Mouse (Mus musculus) G1E (cell line): ENCODE results near the gene Cdhr3. TPM values are rescaled to one million over a fixed set of nuclear protein-coding genes. Genes with fewer than 3 reads are reported as not detected.

Source experiments
- ATAC-seq: 2 replicates; pipeline ENCODE4 v1.8.0; 2016; ENCODE audit warnings: mild to moderate bottlenecking; ENCODE audit not compliant: insufficient number of reproducible peaks, poor library complexity, low FRiP score, severe bottlenecking; ENCODE audit errors: extremely low read depth
- DNase-seq: peaks from one replicate; pipeline ENCODE4 v3.0.0; 2012; ENCODE audit warnings: low spot score
- H3K27me3 ChIP-seq: 2 replicates; pipeline ENCODE4 v1.6.1; 2012; ENCODE audit warnings: mild to moderate bottlenecking, low read length, inconsistent platforms; ENCODE audit not compliant: insufficient read depth
- H3K36me3 ChIP-seq: replicated peaks from 2 replicates; pipeline ENCODE3; 2012; ENCODE audit warnings: mild to moderate bottlenecking, inconsistent platforms
- H3K4me1 ChIP-seq: 2 replicates; pipeline ENCODE4 v1.6.1; 2012; ENCODE audit warnings: low read depth, low read length, inconsistent platforms, mixed read lengths; ENCODE audit not compliant: insufficient read depth
- H3K4me3 ChIP-seq: 2 replicates; pipeline ENCODE4 v1.5.1; 2012; ENCODE audit warnings: low read depth, mild to moderate bottlenecking, inconsistent platforms, low read length, moderate library complexity, mixed read lengths
- H3K9me3 ChIP-seq: replicated peaks from 2 replicates; pipeline ENCODE4 v1.6.1; 2012; ENCODE audit warnings: inconsistent platforms
- CTCF ChIP-seq: IDR thresholded peaks from 2 replicates; pipeline ENCODE4 v1.5.1; 2012; ENCODE audit warnings: low read depth, low read length, inconsistent platforms, mixed read lengths
- GATA1 ChIP-seq: IDR thresholded peaks from 2 replicates; pipeline ENCODE4 v1.6.1; 2012; ENCODE audit warnings: borderline replicate concordance, low read length, inconsistent platforms, mixed read lengths
- GATA2 ChIP-seq: IDR thresholded peaks from 2 replicates; pipeline ENCODE4 v1.6.1; 2012; ENCODE audit warnings: low read depth, low read length, inconsistent platforms, borderline replicate concordance
- POLR2AphosphoS5 ChIP-seq: IDR thresholded peaks from 2 replicates; pipeline ENCODE4 v1.6.1; 2012; ENCODE audit warnings: low read depth, low read length, inconsistent platforms; ENCODE audit not compliant: insufficient replicate concordance
- TAL1 ChIP-seq: conservative IDR thresholded peaks from 2 replicates; pipeline ENCODE4 v1.6.1; 2012; ENCODE audit warnings: low read depth, low read length, inconsistent platforms, mixed read lengths
- polyA plus RNA-seq: library from polyadenylated mRNA; stranded (reverse); fragments of >175 nt; gene quantifications from 2 replicates; pipeline ENCODE4 v1.2.3, GENCODE M21; 2012
- total RNA-seq, 2 experiments: library from RNA; stranded (forward) in 1 of 2; stranded (reverse) in 1 of 2; fragments of 200-1000 nt in 1 of 2; fragments of >200 nt in 1 of 2; fragmentation: Nextera tagmentation in 1 of 2; gene quantifications; 2 replicates each; pipeline ENCODE4 v1.2.3; 2014 to 2017

Cdhr3 gene
- total and polyA plus RNA-seq, 3 experiments: 0.22 TPM; not detected in 2

- Histone ChIP-seq H3K4me3 (no peak overlapping the region), H3K9me3 (no peaks in the 10 kb centered on the region), H3K27me3 (peaks cover 23% of the 10 kb centered on the region), H3K4me1 (no peaks in the 10 kb centered on the region), H3K36me3 (no peaks in the 10 kb centered on the region)
- TF ChIP-seq TAL1 (no peak), POLR2AphosphoS5 (no peak), CTCF (no peak), GATA1 (no peak), GATA2 (no peak)
- ATAC-seq: no peak
- DNase-seq: no peak
These were observed 51.2 kb downstream of the Cdhr3 start for GRCm38 (mm10) chr12:33041476-33041875.

DNA sequence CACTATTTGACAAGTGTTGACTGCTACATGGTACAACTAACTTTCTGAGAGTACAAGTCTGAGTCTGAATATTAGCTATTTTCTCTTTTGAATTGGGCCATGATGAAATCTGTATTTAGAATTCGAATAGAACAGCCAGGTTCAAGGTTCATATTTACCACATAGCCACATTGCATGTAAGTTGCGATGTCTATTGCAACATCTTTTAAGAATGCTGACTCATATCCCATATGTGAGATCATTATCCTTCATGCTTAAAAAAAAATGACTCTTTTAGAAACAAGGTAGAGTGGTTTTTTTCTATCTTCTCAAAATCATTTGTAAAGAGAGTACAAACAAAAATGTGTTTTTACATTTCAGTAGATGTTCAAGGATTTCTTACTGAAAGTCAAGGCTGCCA, 51.9 kb downstream of the Cdhr3 start:
- Histone ChIP-seq H3K27me3 (peaks cover 25% of the 10 kb centered on the region), H3K4me3 (no peak overlapping the region), H3K4me1 (no peaks in the 10 kb centered on the region), H3K9me3 (no peaks in the 10 kb centered on the region), H3K36me3 (no peaks in the 10 kb centered on the region)
- no peak for DNase-seq
- no peak for ATAC-seq
- TF ChIP-seq POLR2AphosphoS5 (no peak), GATA2 (no peak), CTCF (no peak), TAL1 (no peak), GATA1 (no peak)

DNA sequence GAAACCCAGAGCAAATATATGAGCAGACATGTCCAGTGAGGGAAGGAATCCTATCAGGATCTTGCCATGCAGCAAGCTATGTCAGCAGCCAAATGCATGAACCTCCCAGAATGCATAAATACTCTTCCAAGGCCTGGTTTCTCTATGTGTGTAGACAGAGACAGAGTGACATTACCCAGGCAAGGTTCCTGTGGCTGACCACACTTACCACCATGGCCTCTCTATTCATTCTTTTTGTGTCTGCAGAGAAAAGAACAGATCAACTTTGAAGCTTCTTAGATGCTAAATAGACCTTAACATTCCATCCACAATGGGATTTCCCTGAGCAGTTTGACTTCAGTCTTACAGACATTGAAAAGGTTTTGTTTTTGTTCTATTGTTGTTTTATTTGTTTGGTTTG, 54.0 kb downstream of the Cdhr3 start:
- no peaks in the 10 kb centered on the region for H3K9me3 ChIP-seq
- TF ChIP-seq POLR2AphosphoS5 (no peak), CTCF (no peak), GATA1 (no peak), GATA2 (no peak), TAL1 (no peak)
- no peak for DNase-seq
- no peaks in the 10 kb centered on the region for H3K36me3 ChIP-seq
- no peaks in the 10 kb centered on the region for H3K4me1 ChIP-seq
- peaks cover 25% of the 10 kb centered on the region for H3K27me3 ChIP-seq
- H3K4me3 ChIP-seq: no peak overlapping the region
- no peak for ATAC-seq

GRCm38 (mm10) chr12:33035719-33036521, 56.8 kb downstream of the Cdhr3 start:
- Histone ChIP-seq H3K4me1 (no peaks in the 10 kb centered on the region), H3K4me3 (no peak overlapping the region), H3K27me3 (peaks cover 25% of the 10 kb centered on the region), H3K36me3 (no peaks in the 10 kb centered on the region), H3K9me3 (no peaks in the 10 kb centered on the region)
- ATAC-seq (no peak), DNase-seq (no peak)
- TF ChIP-seq TAL1: no peak
- no peak for TF ChIP-seq POLR2AphosphoS5
- TF ChIP-seq CTCF: no peak
- TF ChIP-seq GATA2: no peak
- TF ChIP-seq GATA1: no peak

- H3K4me3 ChIP-seq: no peak overlapping the region
- H3K9me3 ChIP-seq: no peaks in the 10 kb centered on the region
- H3K36me3 ChIP-seq: no peaks in the 10 kb centered on the region
- ATAC-seq: no peak
- H3K27me3 ChIP-seq: peaks cover 27% of the 10 kb centered on the region
- TF ChIP-seq POLR2AphosphoS5 (no peak), GATA2 (no peak), TAL1 (no peak), CTCF (no peak)
- DNase-seq: no peak
- no peaks in the 10 kb centered on the region for H3K4me1 ChIP-seq
These were observed 57.5 kb downstream of the Cdhr3 start for GRCm38 (mm10) chr12:33035089-33035718.

DNA sequence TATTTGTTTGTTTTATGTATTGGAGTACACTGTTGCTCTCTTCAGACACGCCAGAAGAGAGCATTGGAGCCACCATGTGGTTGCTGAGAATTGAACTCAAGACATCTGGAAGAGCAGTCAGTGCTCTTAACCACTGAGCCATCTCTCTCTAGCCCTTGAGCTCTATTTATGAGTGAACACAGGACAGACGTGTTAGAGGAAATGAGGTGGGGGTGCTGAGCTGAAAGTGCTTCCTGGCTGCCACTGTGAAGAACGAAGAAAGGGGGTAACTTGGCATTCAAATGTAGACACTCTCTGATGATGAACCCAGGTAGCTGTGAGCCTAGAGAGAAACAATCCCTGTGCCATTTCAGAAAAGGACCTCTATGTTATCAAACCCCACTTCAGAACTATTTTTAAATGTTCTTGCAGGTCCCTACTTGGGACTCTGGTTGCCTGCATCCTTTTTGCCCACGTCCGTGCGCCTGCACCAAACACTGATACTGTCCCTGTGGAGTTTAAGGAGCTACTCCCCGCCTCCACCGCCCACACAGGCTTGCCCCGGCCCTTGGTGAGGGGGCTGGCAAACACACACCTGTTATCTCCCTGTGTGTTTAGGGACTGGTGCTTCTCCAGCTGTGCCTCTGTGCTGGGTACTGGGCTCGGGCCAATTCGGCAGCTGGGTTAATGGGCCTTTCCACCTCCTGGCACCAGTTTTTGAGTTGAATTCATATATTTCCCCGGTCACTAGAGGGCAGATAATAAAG, 58.2 kb downstream of the Cdhr3 start:
- Histone ChIP-seq H3K27me3 (peaks cover 24% of the 10 kb centered on the region), H3K4me1 (no peaks in the 10 kb centered on the region), H3K4me3 (no peak overlapping the region), H3K36me3 (no peaks in the 10 kb centered on the region), H3K9me3 (no peaks in the 10 kb centered on the region)
- DNase-seq (no peak), ATAC-seq (no peak)
- TF ChIP-seq TAL1: no peak
- TF ChIP-seq POLR2AphosphoS5: no peak
- no peak for TF ChIP-seq GATA2
- TF ChIP-seq CTCF: no peak
- TF ChIP-seq GATA1: no peak
